Mouse (Mus musculus): ENCODE measurements around the gene Ube3b.

DNA sequence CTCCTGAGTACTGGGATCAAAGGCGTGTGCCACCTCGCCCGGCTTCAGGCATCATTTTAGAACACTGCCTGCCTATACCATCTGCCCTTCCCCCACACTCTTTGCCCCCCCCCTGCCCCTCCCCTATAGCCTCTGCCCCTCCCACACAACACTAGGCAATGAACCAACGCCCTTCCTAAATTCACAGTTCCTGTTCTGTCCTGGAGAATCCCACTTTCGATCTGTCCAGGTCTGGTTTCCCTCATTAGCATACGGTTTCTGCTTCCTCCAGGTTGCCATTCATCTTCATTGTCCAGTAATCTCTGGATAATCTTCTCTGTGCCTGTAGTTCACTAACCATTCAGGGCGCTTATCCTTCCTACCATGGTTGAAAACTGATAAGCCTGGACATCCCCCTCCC lies 36.8 kb upstream of the Ube3b start:
- no peak for TF ChIP-seq CTCF (IDR thresholded peaks at IDR 0.05; ENCODE audit: low read depth)
- no peak for TF ChIP-seq EP300 (IDR thresholded peaks at IDR 0.05; ENCODE audit: low read depth)

Data from heart, postnatal 0 days (tissue).